Mouse (Mus musculus): ENCODE data around the gene Slc38a9. TPM values are rescaled to one million over a fixed set of nuclear protein-coding genes. Genes with fewer than 3 reads are reported as not detected.

Slc38a9 gene
- polyA plus RNA-seq, 1 experiment from 2014 or later, result 12.3 TPM

- 4% methylated on average over 10 of the region's 10 CpGs for WGBS
- Histone ChIP-seq H3K27me3 (ENCODE audit: poor library complexity, severe bottlenecking) (no peaks in the 10 kb centered on the region), H3K4me3 (peak overlapping the region; percentile 84), H3K4me1 (peaks cover 15% of the 10 kb centered on the region), H3K27ac (peak overlapping the region; percentile 82), H3K36me3 (replicated peaks) (no peaks in the 10 kb centered on the region), H3K9me3 (no peaks in the 10 kb centered on the region)
- DNase-seq (ENCODE audit: extremely low spot score, low spot score), result no peak
Observed at GRCm38 (mm10) chr13:112659986-112660573, 471 bp upstream of the Slc38a9 start.

- Histone ChIP-seq H3K27ac (no peak overlapping the region), H3K9me3 (no peaks in the 10 kb centered on the region), H3K36me3 (replicated peaks) (no peaks in the 10 kb centered on the region), H3K4me3 (peak overlapping the region; percentile 84; the same call in 1 of the 2 replicates), H3K4me1 (peaks cover 15% of the 10 kb centered on the region), H3K27me3 (ENCODE audit: poor library complexity, severe bottlenecking) (no peaks in the 10 kb centered on the region)
- WGBS, result 78% methylated on average over 2 of the region's 2 CpGs
- no peak for DNase-seq (ENCODE audit: extremely low spot score, low spot score)
Observed at GRCm38 (mm10) chr13:112661687-112662086, 1.1 kb downstream of the Slc38a9 start.

GRCm38 (mm10) chr13:112666433-112667024 is 6.0 kb downstream of the Slc38a9 start:
- no peak for DNase-seq (ENCODE audit: extremely low spot score, low spot score)
- Histone ChIP-seq H3K9me3 (no peaks in the 10 kb centered on the region), H3K4me3 (no peak overlapping the region), H3K36me3 (replicated peaks) (peaks cover 4% of the 10 kb centered on the region; the same call in 1 of the 2 replicates), H3K4me1 (peaks cover 2% of the 10 kb centered on the region), H3K27me3 (ENCODE audit: poor library complexity, severe bottlenecking) (no peaks in the 10 kb centered on the region), H3K27ac (no peak overlapping the region)
- WGBS, result 92% methylated on average over 10 of the region's 10 CpGs

- H3K4me1 ChIP-seq, result no peaks in the 10 kb centered on the region
- 88% methylated on average over 9 of the region's 9 CpGs for WGBS
- H3K27ac ChIP-seq, result no peak overlapping the region
- DNase-seq (ENCODE audit: extremely low spot score, low spot score), result no peak
- H3K27me3 ChIP-seq (ENCODE audit: poor library complexity, severe bottlenecking), result no peaks in the 10 kb centered on the region
- H3K9me3 ChIP-seq, result no peaks in the 10 kb centered on the region
- H3K36me3 ChIP-seq (replicated peaks), result peaks cover 4% of the 10 kb centered on the region; the same call in 1 of the 2 replicates
- no peak overlapping the region for H3K4me3 ChIP-seq
Observed at GRCm38 (mm10) chr13:112667215-112667614, 6.7 kb downstream of the Slc38a9 start.

- Histone ChIP-seq H3K27ac (no peak overlapping the region), H3K9me3 (no peaks in the 10 kb centered on the region), H3K36me3 (replicated peaks) (peaks cover 4% of the 10 kb centered on the region; the same call in 1 of the 2 replicates), H3K4me3 (no peak overlapping the region), H3K4me1 (no peaks in the 10 kb centered on the region), H3K27me3 (ENCODE audit: poor library complexity, severe bottlenecking) (no peaks in the 10 kb centered on the region)
- DNase-seq (ENCODE audit: extremely low spot score, low spot score), result no peak
- 73% methylated on average over 13 of the region's 13 CpGs for WGBS
Observed at GRCm38 (mm10) chr13:112671708-112672107, 11.2 kb downstream of the Slc38a9 start.

GRCm38 (mm10) chr13:112672797-112673196 is 12.2 kb downstream of the Slc38a9 start:
- no peaks in the 10 kb centered on the region for H3K4me1 ChIP-seq
- no peak for DNase-seq (ENCODE audit: extremely low spot score, low spot score)
- no peak overlapping the region for H3K4me3 ChIP-seq
- no peaks in the 10 kb centered on the region for H3K9me3 ChIP-seq
- H3K36me3 ChIP-seq (replicated peaks), result peaks cover 4% of the 10 kb centered on the region; the same call in 1 of the 2 replicates
- H3K27me3 ChIP-seq (ENCODE audit: poor library complexity, severe bottlenecking), result no peaks in the 10 kb centered on the region
- 89% methylated on average over 6 of the region's 6 CpGs for WGBS
- no peak overlapping the region for H3K27ac ChIP-seq

- peak; percentile 40 for DNase-seq (ENCODE audit: extremely low spot score, low spot score)
- H3K27ac ChIP-seq, result no peak overlapping the region
- no peak overlapping the region for H3K4me3 ChIP-seq
- peaks cover 3% of the 10 kb centered on the region; the same call in 1 of the 2 replicates for H3K9me3 ChIP-seq
- H3K36me3 ChIP-seq (replicated peaks), result peaks cover 13% of the 10 kb centered on the region; the same call in 1 of the 2 replicates
- 18% methylated on average over 9 of the region's 9 CpGs for WGBS
- H3K4me1 ChIP-seq, result no peaks in the 10 kb centered on the region
- H3K27me3 ChIP-seq (ENCODE audit: poor library complexity, severe bottlenecking), result no peaks in the 10 kb centered on the region
Observed at GRCm38 (mm10) chr13:112673899-112674447, 13.4 kb downstream of the Slc38a9 start.

- H3K27me3 ChIP-seq (ENCODE audit: poor library complexity, severe bottlenecking), result no peaks in the 10 kb centered on the region
- peaks cover 3% of the 10 kb centered on the region; the same call in 1 of the 2 replicates for H3K9me3 ChIP-seq
- H3K4me3 ChIP-seq, result no peak overlapping the region
- peaks cover 8% of the 10 kb centered on the region; the same call in 1 of the 2 replicates for H3K36me3 ChIP-seq (replicated peaks)
- H3K27ac ChIP-seq, result no peak overlapping the region
- no peak for DNase-seq (ENCODE audit: extremely low spot score, low spot score)
- 90% methylated on average over 4 of the region's 4 CpGs for WGBS
- no peaks in the 10 kb centered on the region for H3K4me1 ChIP-seq
Observed at GRCm38 (mm10) chr13:112678154-112678553, 17.6 kb downstream of the Slc38a9 start.

GRCm38 (mm10) chr13:112683312-112683711 is 22.8 kb downstream of the Slc38a9 start:
- H3K27me3 ChIP-seq (ENCODE audit: poor library complexity, severe bottlenecking), result no peaks in the 10 kb centered on the region
- H3K4me3 ChIP-seq, result no peak overlapping the region
- peaks cover 4% of the 10 kb centered on the region; the same call in 1 of the 2 replicates for H3K36me3 ChIP-seq (replicated peaks)
- no peaks in the 10 kb centered on the region for H3K4me1 ChIP-seq
- no peak for DNase-seq (ENCODE audit: extremely low spot score, low spot score)
- H3K9me3 ChIP-seq, result 0 out of 2 replicates have a peak, but pooled peaks cover 1% of the 10 kb centered on the region
- H3K27ac ChIP-seq, result no peak overlapping the region
- 79% methylated on average over 2 of the region's 2 CpGs for WGBS

- Histone ChIP-seq H3K36me3 (replicated peaks) (no peaks in the 10 kb centered on the region), H3K27me3 (ENCODE audit: poor library complexity, severe bottlenecking) (no peaks in the 10 kb centered on the region), H3K4me3 (no peak overlapping the region), H3K27ac (no peak overlapping the region), H3K9me3 (no peaks in the 10 kb centered on the region), H3K4me1 (no peaks in the 10 kb centered on the region)
- no peak for DNase-seq (ENCODE audit: extremely low spot score, low spot score)
- WGBS, result 95% methylated on average over 6 of the region's 6 CpGs
Observed at GRCm38 (mm10) chr13:112683970-112684369, 23.4 kb downstream of the Slc38a9 start.

- H3K27me3 ChIP-seq (ENCODE audit: poor library complexity, severe bottlenecking), result no peaks in the 10 kb centered on the region
- WGBS, result 91% methylated on average over 2 of the region's 2 CpGs
- no peak overlapping the region for H3K27ac ChIP-seq
- H3K36me3 ChIP-seq (replicated peaks), result no peaks in the 10 kb centered on the region
- DNase-seq (ENCODE audit: extremely low spot score, low spot score), result no peak
- no peaks in the 10 kb centered on the region for H3K4me1 ChIP-seq
- H3K4me3 ChIP-seq, result no peak overlapping the region
- no peaks in the 10 kb centered on the region for H3K9me3 ChIP-seq
Observed at GRCm38 (mm10) chr13:112686155-112686554, 25.6 kb downstream of the Slc38a9 start.

- no peaks in the 10 kb centered on the region for H3K27me3 ChIP-seq (ENCODE audit: poor library complexity, severe bottlenecking)
- H3K4me3 ChIP-seq, result no peak overlapping the region
- DNase-seq (ENCODE audit: extremely low spot score, low spot score), result no peak
- H3K4me1 ChIP-seq, result no peaks in the 10 kb centered on the region
- H3K9me3 ChIP-seq, result peaks cover 5% of the 10 kb centered on the region
- H3K36me3 ChIP-seq (replicated peaks), result peaks cover 10% of the 10 kb centered on the region
- 94% methylated on average over 10 of the region's 10 CpGs for WGBS
- no peak overlapping the region for H3K27ac ChIP-seq
Observed at GRCm38 (mm10) chr13:112692870-112693553, 32.5 kb downstream of the Slc38a9 start.
